Mouse (Mus musculus) stomach, embryonic 14.5 days (tissue): Measurements from ENCODE around the gene Sh3d21. TPM values are rescaled to one million over a fixed set of nuclear protein-coding genes. Genes with fewer than 3 reads are reported as not detected.

Experiments
- ATAC-seq: fragments of 200-750 bp; cut with Nextera tagmentation; 2 replicates; pipeline ENCODE4 v1.8.0; 2017; ENCODE audit warnings: low read depth, moderate TSS enrichment; ENCODE audit not compliant: insufficient number of reproducible peaks, insufficient read depth, low FRiP score
- H3K27ac ChIP-seq: fragments of 300-500 bp; sonication (generic); 2 replicates; pipeline ENCODE4 v1.5.1; 2014; ENCODE audit warnings: mild to moderate bottlenecking, low read length, moderate library complexity, mixed read lengths
- H3K27me3 ChIP-seq: fragments of 300-500 bp; sonication (generic); 2 replicates; pipeline ENCODE4 v1.6.1; 2014; ENCODE audit warnings: low read length, control low read depth, mixed read lengths; ENCODE audit not compliant: control insufficient read depth, insufficient read depth
- H3K36me3 ChIP-seq: fragments of 300-500 bp; sonication (generic); 2 replicates; pipeline ENCODE4 v1.6.1; 2014; ENCODE audit warnings: mild to moderate bottlenecking, control low read depth, low read length, moderate library complexity, mixed read lengths; ENCODE audit not compliant: control insufficient read depth, insufficient read depth
- H3K4me1 ChIP-seq: fragments of 300-500 bp; sonication (generic); 2 replicates; pipeline ENCODE4 v1.6.1; 2014; ENCODE audit warnings: low read length, control low read depth, mixed read lengths; ENCODE audit not compliant: control insufficient read depth, insufficient read depth
- H3K4me2 ChIP-seq: fragments of 300-500 bp; sonication (generic); replicated peaks from 2 replicates; pipeline ENCODE4 v1.6.1; 2014; ENCODE audit warnings: low read depth, low read length, control low read depth
- H3K4me3 ChIP-seq: fragments of 300-500 bp; sonication (generic); 2 replicates; pipeline ENCODE4 v1.5.1; 2014; ENCODE audit warnings: low read depth, low read length, control low read depth
- H3K9ac ChIP-seq: fragments of 300-500 bp; sonication (generic); replicated peaks from 2 replicates; pipeline ENCODE4 v1.6.1; 2014; ENCODE audit warnings: low read depth, mild to moderate bottlenecking, control low read depth, low read length, moderate library complexity, mixed read lengths
- H3K9me3 ChIP-seq: fragments of 300-500 bp; sonication (generic); 2 replicates; pipeline ENCODE4 v1.6.1; 2016; ENCODE audit warnings: low read depth, low read length, control low read depth; ENCODE audit not compliant: control insufficient read depth
- WGBS: fragments of 180-500 bp; shearing (Covaris S2); extraction: QIAGEN DNeasy Blood & Tissue Kit; methylation state at CpG from one replicate; pipeline ENCODE4 v1.1.7; 2014; 5-methylcytosine and 5-hydroxymethylcytosine counted together
- polyA plus RNA-seq: library from polyadenylated mRNA; unstranded; fragments of >200 nt; fragmentation: Nextera tagmentation; extraction: Ambion mirVana; gene quantifications from 2 replicates; pipeline ENCODE4 v1.2.1, GENCODE M21; 2014

The Sh3d21 gene
- polyA plus RNA-seq, 1 experiment from 2014 or later: 7.4 TPM

- Histone ChIP-seq H3K9ac (no peak overlapping the region), H3K4me2 (peak overlapping the region; percentile 96; the same call in 1 of the 2 replicates), H3K36me3 (peaks cover 21% of the 10 kb centered on the region), H3K9me3 (no peaks in the 10 kb centered on the region), H3K4me1 (peaks cover 14% of the 10 kb centered on the region), H3K27ac (peak overlapping the region; percentile 91; the same call in 1 of the 2 replicates), H3K4me3 (peak overlapping the region; percentile 56; the same call in 1 of the 2 replicates), H3K27me3 (no peaks in the 10 kb centered on the region)
- ATAC-seq: no peak
- 51% methylated on average over 4 of the region's 4 CpGs for WGBS
Observed at GRCm38 (mm10) chr4:126163685-126164084, 394 bp upstream of the Sh3d21 start.

GRCm38 (mm10) chr4:126162544-126163066, 686 bp downstream of the Sh3d21 start:
- peaks cover 14% of the 10 kb centered on the region for H3K4me1 ChIP-seq
- WGBS: under 1% methylated on average over 43 of the region's 44 CpGs
- peak; percentile 92 for ATAC-seq
- H3K9ac ChIP-seq: peak overlapping the region; percentile 86
- peaks cover 17% of the 10 kb centered on the region; the same call in 1 of the 2 replicates for H3K36me3 ChIP-seq
- H3K27ac ChIP-seq: peak overlapping the region; percentile 91
- H3K4me3 ChIP-seq: peak overlapping the region; percentile 56
- H3K9me3 ChIP-seq: no peaks in the 10 kb centered on the region
- no peaks in the 10 kb centered on the region for H3K27me3 ChIP-seq
- H3K4me2 ChIP-seq: peak overlapping the region; percentile 96

- WGBS: 66% methylated on average over 9 of the region's 9 CpGs
- Histone ChIP-seq H3K27ac (peak overlapping the region; percentile 91; the same call in 1 of the 2 replicates), H3K36me3 (peaks cover 14% of the 10 kb centered on the region; the same call in 1 of the 2 replicates), H3K9me3 (no peaks in the 10 kb centered on the region), H3K4me3 (peak overlapping the region; percentile 56), H3K4me1 (peaks cover 14% of the 10 kb centered on the region), H3K27me3 (no peaks in the 10 kb centered on the region), H3K4me2 (peak overlapping the region; percentile 96), H3K9ac (peak overlapping the region; percentile 86)
- ATAC-seq: 0 out of 2 replicates have a peak, but pooled peaks have one; percentile 2
Observed at GRCm38 (mm10) chr4:126161986-126162385, 1.3 kb downstream of the Sh3d21 start.

GRCm38 (mm10) chr4:126161456-126161855, 1.8 kb downstream of the Sh3d21 start:
- Histone ChIP-seq H3K9me3 (no peaks in the 10 kb centered on the region), H3K27me3 (no peaks in the 10 kb centered on the region), H3K36me3 (peaks cover 9% of the 10 kb centered on the region; the same call in 1 of the 2 replicates), H3K9ac (no peak overlapping the region), H3K4me1 (peaks cover 14% of the 10 kb centered on the region), H3K4me3 (no peak overlapping the region), H3K27ac (no peak overlapping the region), H3K4me2 (no peak overlapping the region)
- ATAC-seq: no peak
- WGBS: 90% methylated on average over 6 of the region's 6 CpGs

GRCm38 (mm10) chr4:126160981-126161380, 2.3 kb downstream of the Sh3d21 start:
- Histone ChIP-seq H3K27ac (no peak overlapping the region), H3K4me1 (peaks cover 14% of the 10 kb centered on the region), H3K9me3 (no peaks in the 10 kb centered on the region), H3K9ac (no peak overlapping the region), H3K27me3 (no peaks in the 10 kb centered on the region), H3K4me3 (no peak overlapping the region), H3K36me3 (peaks cover 4% of the 10 kb centered on the region; the same call in 1 of the 2 replicates), H3K4me2 (no peak overlapping the region)
- ATAC-seq: no peak
- 91% methylated on average over 8 of the region's 8 CpGs for WGBS

GRCm38 (mm10) chr4:126159455-126159854, 3.8 kb downstream of the Sh3d21 start:
- Histone ChIP-seq H3K27ac (no peak overlapping the region), H3K9me3 (no peaks in the 10 kb centered on the region), H3K4me3 (no peak overlapping the region), H3K4me1 (peaks cover 25% of the 10 kb centered on the region), H3K4me2 (no peak overlapping the region), H3K9ac (no peak overlapping the region), H3K36me3 (no peaks in the 10 kb centered on the region), H3K27me3 (no peaks in the 10 kb centered on the region)
- ATAC-seq: no peak
- WGBS: 71% methylated on average over 8 of the region's 8 CpGs

GRCm38 (mm10) chr4:126157562-126157961, 5.7 kb downstream of the Sh3d21 start:
- Histone ChIP-seq H3K4me2 (no peak overlapping the region), H3K9me3 (no peaks in the 10 kb centered on the region), H3K9ac (no peak overlapping the region), H3K36me3 (no peaks in the 10 kb centered on the region), H3K4me1 (peaks cover 17% of the 10 kb centered on the region), H3K27me3 (no peaks in the 10 kb centered on the region), H3K4me3 (no peak overlapping the region), H3K27ac (no peak overlapping the region)
- WGBS: 90% methylated on average over 6 of the region's 6 CpGs
- no peak for ATAC-seq

- H3K4me3 ChIP-seq: no peak overlapping the region
- no peaks in the 10 kb centered on the region for H3K27me3 ChIP-seq
- H3K27ac ChIP-seq: no peak overlapping the region
- H3K9me3 ChIP-seq: no peaks in the 10 kb centered on the region
- H3K4me1 ChIP-seq: peaks cover 11% of the 10 kb centered on the region; the same call in 1 of the 2 replicates
- peaks cover 4% of the 10 kb centered on the region for H3K36me3 ChIP-seq
- 62% methylated on average over 5 of the region's 5 CpGs for WGBS
- H3K9ac ChIP-seq: no peak overlapping the region
- no peak for ATAC-seq
- H3K4me2 ChIP-seq: no peak overlapping the region
Observed at GRCm38 (mm10) chr4:126156617-126157016, 6.7 kb downstream of the Sh3d21 start.

GRCm38 (mm10) chr4:126155869-126156268, 7.4 kb downstream of the Sh3d21 start:
- Histone ChIP-seq H3K4me1 (peaks cover 17% of the 10 kb centered on the region), H3K4me2 (no peak overlapping the region)
- WGBS: 20% methylated on average over 2 of the region's 2 CpGs

More at GRCm38 (mm10) chr4:126155869-126156268, 7.4 kb downstream of the Sh3d21 start:
- Histone ChIP-seq H3K9me3 (no peaks in the 10 kb centered on the region), H3K27me3 (no peaks in the 10 kb centered on the region), H3K27ac (peak overlapping the region; percentile 78), H3K36me3 (peaks cover 8% of the 10 kb centered on the region), H3K9ac (no peak overlapping the region), H3K4me3 (no peak overlapping the region)
- no peak; the same call in 1 of the 2 replicates for ATAC-seq
